Mouse (Mus musculus): ENCODE results near the gene Rab17. TPM values are rescaled to one million over a fixed set of nuclear protein-coding genes. Genes with fewer than 3 reads are reported as not detected.

The Rab17 gene
- polyA plus RNA-seq, 1 experiment = 1.0 TPM

DNA sequence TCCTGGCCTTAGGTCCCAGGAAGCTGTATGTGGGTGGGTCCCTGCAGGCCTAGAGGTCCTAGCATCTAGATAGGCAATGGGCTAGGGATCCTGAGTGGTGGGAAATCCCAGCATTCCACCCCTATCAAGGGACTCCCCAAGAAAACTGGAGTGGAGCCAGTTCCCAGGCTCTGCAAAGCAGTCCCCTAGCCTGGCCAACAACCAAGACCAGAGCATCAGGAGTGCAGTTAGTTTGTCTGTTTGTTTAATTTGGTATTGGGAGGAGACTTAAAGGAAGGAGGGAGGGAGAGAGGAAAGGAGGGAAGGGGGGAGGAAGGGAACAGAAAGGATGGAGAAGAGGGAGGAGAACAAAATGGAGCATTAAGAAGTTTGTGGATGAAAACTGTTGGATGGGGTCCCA is 60.3 kb downstream of the Rab17 start:
- no peak overlapping the region for H3K27ac ChIP-seq (ENCODE audit: insufficient read depth, low read length)
- TF ChIP-seq CTCF (IDR thresholded peaks at IDR 0.05; ENCODE audit: low read depth, low read length) (no peak), EP300 (IDR thresholded peaks at IDR 0.05; ENCODE audit: insufficient read depth, low read depth, low read length) (no peak), POLR2A (IDR thresholded peaks at IDR 0.05; ENCODE audit: insufficient read depth, low read length) (no peak)
- no peaks in the 10 kb centered on the region for H3K36me3 ChIP-seq (ENCODE audit: control insufficient read depth, insufficient read depth, low read length, poor library complexity, severe bottlenecking)
- no peaks in the 10 kb centered on the region for H3K9me3 ChIP-seq (replicated peaks; ENCODE audit: control insufficient read depth, insufficient read depth, low read length, poor library complexity, severe bottlenecking)
- H3K4me1 ChIP-seq (ENCODE audit: control insufficient read depth, insufficient read depth, low read length) = no peaks in the 10 kb centered on the region
- no peak overlapping the region for H3K4me3 ChIP-seq (ENCODE audit: low read depth, low read length)
- H3K27me3 ChIP-seq (ENCODE audit: control insufficient read depth, insufficient read depth, low read length, poor library complexity, severe bottlenecking) = no peaks in the 10 kb centered on the region
- no peak overlapping the region for H3K9ac ChIP-seq (ENCODE audit: low read depth, poor library complexity, severe bottlenecking)

Other genes with a start within 250 kb of the Rab17 start
- 2.7 and 3.6 TPM in 2 replicates for gene Col6a3, start 125.7 kb downstream of the Rab17 start, polyA plus RNA-seq (2011; ENCODE audit: insufficient read depth, insufficient read length, low read depth, missing spikeins)
- gene Mlph, start 54.6 kb downstream of the Rab17 start, polyA plus RNA-seq (2011; ENCODE audit: insufficient read depth, insufficient read length, low read depth, missing spikeins) = 0.24 and 0.28 TPM in 2 replicates
- not detected in 2 replicates for gene Prlh, start 16.6 kb downstream of the Rab17 start, polyA plus RNA-seq (2011; ENCODE audit: insufficient read depth, insufficient read length, low read depth, missing spikeins)
- 88.7 and 97.2 TPM in 2 replicates for gene Lrrfip1, start 29.1 kb upstream of the Rab17 start, polyA plus RNA-seq (2011; ENCODE audit: insufficient read depth, insufficient read length, low read depth, missing spikeins)
- gene Rbm44, start 175.4 kb upstream of the Rab17 start, polyA plus RNA-seq (2011; ENCODE audit: insufficient read depth, insufficient read length, low read depth, missing spikeins) = 8.3 and 11.9 TPM in 2 replicates
- gene Ramp1, start 210.2 kb upstream of the Rab17 start, polyA plus RNA-seq (2011; ENCODE audit: insufficient read depth, insufficient read length, low read depth, missing spikeins) = 0.69 TPM in 1 of 2 replicates, not detected in the other